Mouse (Mus musculus): ENCODE data around the gene Sema6b.
"Not testable (repeated sequence)": the region's sequence is repeated elsewhere in the genome, so short reads cannot be mapped to it uniquely, and the experiment has no call there.

Sema6b gene

GRCm38 (mm10) chr17:56092312-56092711 is 47.8 kb downstream of the Sema6b start:
- DNase-seq (ENCODE audit: low spot score in 2 of 2), result no peak

GRCm38 (mm10) chr17:56080781-56081585 is 59.2 kb downstream of the Sema6b start:
- no peak for DNase-seq (ENCODE audit: low spot score in 2 of 2)

- DNase-seq (ENCODE audit: low spot score in 2 of 2), result no peak
Measured at GRCm38 (mm10) chr17:56079921-56080320, 60.2 kb downstream of the Sema6b start.

GRCm38 (mm10) chr17:56078880-56079795 is 61.0 kb downstream of the Sema6b start, which contains the start of gene Hdgfl2:
Hdgfl2 (plus strand) TSS chr17:56079634.
- peak; percentile 99 to 100 for DNase-seq (ENCODE audit: low spot score in 2 of 2)

- not testable (repeated sequence) for DNase-seq (ENCODE audit: low spot score in 2 of 2)
Measured at GRCm38 (mm10) chr17:56078361-56078760, 61.8 kb downstream of the Sema6b start.

- no peak for DNase-seq (ENCODE audit: low spot score in 2 of 2)
Measured at GRCm38 (mm10) chr17:56077523-56077922, 62.6 kb downstream of the Sema6b start.

- DNase-seq (ENCODE audit: low spot score in 2 of 2), result peak; percentile 97 to 99
Measured at GRCm38 (mm10) chr17:56074827-56075208, 65.3 kb downstream of the Sema6b start, which contains the start of gene Ubxn6. Ubxn6 (minus strand) TSS chr17:56075028.

GRCm38 (mm10) chr17:56074097-56074826 is 65.9 kb downstream of the Sema6b start:
- peak; percentile 84 to 92 for DNase-seq (ENCODE audit: low spot score in 2 of 2)

Measured in urinary bladder, postnatal 4 days (tissue).